Mouse (Mus musculus): ENCODE measurements around the gene Gm13088. TPM values are rescaled to one million over a fixed set of nuclear protein-coding genes. Genes with fewer than 3 reads are reported as not detected.

Gm13088 gene
- polyA plus RNA-seq (2015; fragmentation: Illumina TruSeq; extraction: RNeasy Lipid Tissue Mini Kit (QIAGEN cat#74804); ENCODE audit: low read depth, low replicate concordance), result not detected

DNA sequence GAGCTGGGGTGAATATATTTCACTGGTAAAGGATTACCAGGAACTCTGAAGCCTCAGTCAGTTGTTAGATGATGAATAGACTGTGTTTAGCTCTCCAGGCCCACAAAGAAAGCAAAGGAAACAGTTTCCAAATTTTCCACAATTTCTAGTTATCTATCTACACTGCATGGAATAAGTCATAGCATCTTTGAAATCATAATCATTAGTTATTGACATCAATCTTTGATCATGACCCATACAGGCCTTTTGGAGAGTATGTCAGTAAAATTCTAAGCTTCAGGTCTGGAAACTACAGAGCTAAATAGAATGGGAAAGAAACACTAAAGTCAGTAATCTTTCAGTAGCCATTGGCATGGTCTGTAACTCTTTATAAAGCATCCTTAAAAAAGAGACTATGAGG, at the start of gene Gm13088:
TSS of gene Gm13088 (minus strand) at position 101 of the 400 bp plus-strand sequence.

DNA sequence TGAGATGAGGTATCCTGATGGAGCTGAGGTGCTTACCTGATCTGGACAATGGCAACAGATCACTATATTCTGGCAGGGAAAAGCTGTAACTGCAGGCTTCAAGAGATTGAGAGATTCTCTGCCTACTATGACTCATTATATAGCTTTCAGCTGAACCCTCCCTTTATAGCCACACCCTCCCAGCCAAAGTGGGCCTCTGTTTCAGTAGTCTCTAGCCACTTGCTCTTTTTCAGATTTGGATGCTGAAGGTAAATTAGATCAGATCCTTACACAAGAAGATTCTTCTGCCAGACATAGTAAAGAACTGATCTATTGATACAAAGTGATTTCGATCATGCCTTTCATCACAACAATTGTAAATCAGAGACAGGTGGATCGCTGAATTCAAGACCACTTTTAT, 45.6 kb upstream of the Gm13088 start, which contains the start of gene Gm13089:
TSS of gene Gm13089 (minus strand) at position 101 of the 400 bp plus-strand sequence.

DNA sequence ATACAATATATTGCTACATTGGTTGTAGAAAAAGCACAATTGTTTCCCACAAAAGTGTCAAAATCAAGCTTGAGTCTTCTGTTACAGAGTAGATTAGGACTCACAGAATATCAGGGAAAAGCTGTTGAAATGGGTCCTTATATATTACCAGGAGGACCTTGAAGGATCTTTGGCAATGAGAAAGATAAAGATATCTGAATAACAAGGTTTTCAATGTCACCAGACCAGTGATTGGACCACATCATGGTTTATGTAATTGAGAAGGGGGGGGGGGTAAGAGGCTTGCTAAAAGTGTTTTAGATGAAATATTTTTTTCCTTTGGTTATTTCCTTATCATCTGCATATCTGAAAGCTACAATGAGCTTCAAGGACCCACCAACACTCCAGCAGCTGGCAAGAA, 42.3 kb downstream of the Gm13088 start, which contains the start of gene Gm13083:
TSS of gene Gm13083 (plus strand) at position 301 of the 400 bp plus-strand sequence.

Other genes starting within 250 kb of the Gm13088 start
- 13.8 TPM for gene Pramef8, start 244.8 kb downstream of the Gm13088 start, polyA plus RNA-seq (2015; fragmentation: Illumina TruSeq; extraction: RNeasy Lipid Tissue Mini Kit (QIAGEN cat#74804); ENCODE audit: low read depth, low replicate concordance)
- not detected for gene Oog4, start 206.9 kb downstream of the Gm13088 start, polyA plus RNA-seq (2015; fragmentation: Illumina TruSeq; extraction: RNeasy Lipid Tissue Mini Kit (QIAGEN cat#74804); ENCODE audit: low read depth, low replicate concordance)
- not detected for gene Gm13043, start 145.9 kb downstream of the Gm13088 start, polyA plus RNA-seq (2015; fragmentation: Illumina TruSeq; extraction: RNeasy Lipid Tissue Mini Kit (QIAGEN cat#74804); ENCODE audit: low read depth, low replicate concordance)
- gene Gm13040, start 121.3 kb downstream of the Gm13088 start, polyA plus RNA-seq (2015; fragmentation: Illumina TruSeq; extraction: RNeasy Lipid Tissue Mini Kit (QIAGEN cat#74804); ENCODE audit: low read depth, low replicate concordance), result not detected
- gene BC080695, start 105.5 kb downstream of the Gm13088 start, polyA plus RNA-seq (2015; fragmentation: Illumina TruSeq; extraction: RNeasy Lipid Tissue Mini Kit (QIAGEN cat#74804); ENCODE audit: low read depth, low replicate concordance), result not detected
- gene Gm13057, start 105.5 kb downstream of the Gm13088 start, polyA plus RNA-seq (2015; fragmentation: Illumina TruSeq; extraction: RNeasy Lipid Tissue Mini Kit (QIAGEN cat#74804); ENCODE audit: low read depth, low replicate concordance), result not detected
- not detected for gene Gm13083, start 42.2 kb downstream of the Gm13088 start, polyA plus RNA-seq (2015; fragmentation: Illumina TruSeq; extraction: RNeasy Lipid Tissue Mini Kit (QIAGEN cat#74804); ENCODE audit: low read depth, low replicate concordance)
- not detected for gene Gm13089, start 45.5 kb upstream of the Gm13088 start, polyA plus RNA-seq (2015; fragmentation: Illumina TruSeq; extraction: RNeasy Lipid Tissue Mini Kit (QIAGEN cat#74804); ENCODE audit: low read depth, low replicate concordance)
- not detected for gene Gm13078, start 62.2 kb upstream of the Gm13088 start, polyA plus RNA-seq (2015; fragmentation: Illumina TruSeq; extraction: RNeasy Lipid Tissue Mini Kit (QIAGEN cat#74804); ENCODE audit: low read depth, low replicate concordance)
- not detected for gene Gm13023, start 132.1 kb upstream of the Gm13088 start, polyA plus RNA-seq (2015; fragmentation: Illumina TruSeq; extraction: RNeasy Lipid Tissue Mini Kit (QIAGEN cat#74804); ENCODE audit: low read depth, low replicate concordance)
- gene Gm13084, start 158.8 kb upstream of the Gm13088 start, polyA plus RNA-seq (2015; fragmentation: Illumina TruSeq; extraction: RNeasy Lipid Tissue Mini Kit (QIAGEN cat#74804); ENCODE audit: low read depth, low replicate concordance), result not detected
- gene Gm13103, start 189.3 kb upstream of the Gm13088 start, polyA plus RNA-seq (2015; fragmentation: Illumina TruSeq; extraction: RNeasy Lipid Tissue Mini Kit (QIAGEN cat#74804); ENCODE audit: low read depth, low replicate concordance), result not detected
- gene Pramef6, start 243.1 kb upstream of the Gm13088 start, polyA plus RNA-seq (2015; fragmentation: Illumina TruSeq; extraction: RNeasy Lipid Tissue Mini Kit (QIAGEN cat#74804); ENCODE audit: low read depth, low replicate concordance), result not detected